Mouse (Mus musculus): Measurements from ENCODE around the gene D7Ertd443e. TPM values are rescaled to one million over a fixed set of nuclear protein-coding genes. Genes with fewer than 3 reads are reported as not detected.

D7Ertd443e gene
- polyA plus RNA-seq, 1 experiment = not detected

GRCm38 (mm10) chr7:134235552-134235951 is 149.9 kb downstream of the D7Ertd443e start:
- H3K4me3 ChIP-seq (replicated peaks) = no peak overlapping the region
- peaks cover 13% of the 10 kb centered on the region for H3K9me3 ChIP-seq
- H3K27me3 ChIP-seq (replicated peaks) = peaks cover 4% of the 10 kb centered on the region
- no peaks in the 10 kb centered on the region for H3K4me1 ChIP-seq
- TF ChIP-seq GATA1 (IDR thresholded peaks at IDR 0.05; ENCODE audit: borderline replicate concordance, low read length) (no peak), FLI1 (IDR thresholded peaks at IDR 0.05; ENCODE audit: low read length) (no peak)
- no peaks in the 10 kb centered on the region for H3K36me3 ChIP-seq (replicated peaks; ENCODE audit: low read length)

DNA sequence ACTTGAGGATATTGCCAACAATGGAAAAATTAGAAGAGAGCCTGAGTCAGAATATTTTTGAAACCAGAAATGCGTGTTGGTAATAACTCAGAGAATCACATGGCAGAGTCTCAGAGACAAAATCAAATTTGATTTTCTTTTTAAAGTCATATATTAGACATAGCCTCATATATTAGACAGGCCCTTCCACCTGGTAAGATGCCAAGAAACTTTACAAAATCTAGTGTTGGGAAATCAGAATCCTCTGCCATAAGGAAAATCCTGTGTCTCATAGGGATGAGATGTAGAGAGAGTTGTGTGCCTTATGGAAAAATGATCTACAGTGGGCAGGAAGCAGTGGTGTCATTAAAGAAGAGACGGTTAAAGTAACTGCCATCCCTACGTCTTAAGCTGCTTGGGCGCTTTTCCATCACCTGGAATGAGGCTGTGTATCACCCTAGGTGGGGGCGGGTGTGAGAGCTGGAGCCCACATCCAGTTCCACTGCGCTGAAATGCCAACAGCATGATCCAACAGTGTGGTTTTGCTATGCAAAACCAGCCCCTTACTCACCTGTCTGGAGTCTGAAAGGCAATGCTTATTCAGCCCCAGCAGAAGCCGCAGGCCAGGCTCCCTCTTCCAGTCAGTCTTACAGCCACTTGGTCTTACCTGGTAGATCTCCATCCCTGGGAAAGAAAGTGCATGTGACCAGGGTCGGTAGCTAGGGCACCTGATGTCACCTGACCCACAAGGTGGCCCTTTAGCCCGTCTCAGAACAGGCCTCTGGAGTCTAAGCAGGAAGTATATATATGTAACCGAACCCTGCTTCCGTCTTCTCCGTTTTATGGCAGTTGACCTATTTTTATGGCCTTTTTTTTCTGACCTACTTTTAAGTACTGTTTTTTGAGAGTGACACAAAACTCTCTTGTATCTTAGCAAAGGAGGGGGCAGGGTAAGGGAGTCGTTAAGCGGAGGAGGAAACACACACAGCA is 153.8 kb downstream of the D7Ertd443e start, which contains the start of gene Adam12:
Gene Adam12, minus strand, starts transcription at position 769 of the 969 bp plus-strand sequence.
- no peaks in the 10 kb centered on the region for H3K9me3 ChIP-seq
- H3K4me1 ChIP-seq = no peaks in the 10 kb centered on the region
- no peak for TF ChIP-seq FLI1 (IDR thresholded peaks at IDR 0.05; ENCODE audit: low read length)
- TF ChIP-seq GATA1 (IDR thresholded peaks at IDR 0.05; ENCODE audit: borderline replicate concordance, low read length) = no peak

GRCm38 (mm10) chr7:134230708-134231107 is 154.8 kb downstream of the D7Ertd443e start:
- TF ChIP-seq GATA1 (IDR thresholded peaks at IDR 0.05; ENCODE audit: borderline replicate concordance, low read length) = no peak
- no peak for TF ChIP-seq FLI1 (IDR thresholded peaks at IDR 0.05; ENCODE audit: low read length)
- H3K36me3 ChIP-seq (replicated peaks; ENCODE audit: low read length) = no peaks in the 10 kb centered on the region
- H3K4me3 ChIP-seq (replicated peaks) = no peak overlapping the region
- H3K27me3 ChIP-seq (replicated peaks) = peaks cover 16% of the 10 kb centered on the region
- H3K9me3 ChIP-seq = no peaks in the 10 kb centered on the region
- H3K4me1 ChIP-seq = no peaks in the 10 kb centered on the region

More for the DNA sequence above, 153.8 kb downstream of the D7Ertd443e start, which contains the start of gene Adam12:
- peaks cover 9% of the 10 kb centered on the region for H3K27me3 ChIP-seq (replicated peaks)
- no peak within 1 kb of the TSS for H3K4me3 ChIP-seq (replicated peaks)
- no peaks in the 10 kb centered on the region for H3K36me3 ChIP-seq (replicated peaks; ENCODE audit: low read length)

- H3K4me1 ChIP-seq = no peaks in the 10 kb centered on the region
- no peaks in the 10 kb centered on the region for H3K36me3 ChIP-seq (replicated peaks; ENCODE audit: low read length)
- H3K9me3 ChIP-seq = no peaks in the 10 kb centered on the region
- peaks cover 24% of the 10 kb centered on the region for H3K27me3 ChIP-seq (replicated peaks)
- H3K4me3 ChIP-seq (replicated peaks) = no peak overlapping the region
- no peak for TF ChIP-seq GATA1 (IDR thresholded peaks at IDR 0.05; ENCODE audit: borderline replicate concordance, low read length)
- TF ChIP-seq FLI1 (IDR thresholded peaks at IDR 0.05; ENCODE audit: low read length) = no peak
These were observed 155.6 kb downstream of the D7Ertd443e start for GRCm38 (mm10) chr7:134229899-134230298.

- Histone ChIP-seq H3K4me1 (no peaks in the 10 kb centered on the region), H3K27me3 (replicated peaks) (peaks cover 37% of the 10 kb centered on the region), H3K36me3 (replicated peaks; ENCODE audit: low read length) (no peaks in the 10 kb centered on the region), H3K4me3 (replicated peaks) (no peak overlapping the region), H3K9me3 (no peaks in the 10 kb centered on the region)
- TF ChIP-seq FLI1 (IDR thresholded peaks at IDR 0.05; ENCODE audit: low read length) = no peak
- TF ChIP-seq GATA1 (IDR thresholded peaks at IDR 0.05; ENCODE audit: borderline replicate concordance, low read length) = no peak
These were observed 157.5 kb downstream of the D7Ertd443e start for GRCm38 (mm10) chr7:134227773-134228455.

DNA sequence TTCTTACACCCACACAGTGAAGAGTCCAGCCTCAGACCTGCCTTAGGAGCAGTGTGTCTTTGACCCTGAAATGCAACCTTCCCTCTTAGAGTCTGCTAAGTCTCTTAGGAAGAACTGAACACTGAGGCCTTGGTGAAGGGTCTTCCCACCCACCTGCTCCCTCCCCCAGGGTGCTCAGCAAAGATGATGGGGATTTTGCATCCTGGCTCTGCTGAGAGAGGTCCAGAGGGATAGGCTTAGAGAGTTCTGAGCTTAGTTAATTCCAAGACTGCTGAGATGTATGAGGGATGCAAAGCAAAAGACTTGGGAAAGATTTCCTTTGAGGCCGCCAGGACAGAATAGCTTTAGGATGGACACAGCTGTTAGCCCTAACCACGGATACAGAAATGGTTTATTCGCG is 158.4 kb downstream of the D7Ertd443e start:
- TF ChIP-seq FLI1 (IDR thresholded peaks at IDR 0.05; ENCODE audit: low read length) (no peak), GATA1 (IDR thresholded peaks at IDR 0.05; ENCODE audit: borderline replicate concordance, low read length) (no peak)
- Histone ChIP-seq H3K27me3 (replicated peaks) (peaks cover 37% of the 10 kb centered on the region), H3K4me3 (replicated peaks) (no peak overlapping the region), H3K36me3 (replicated peaks; ENCODE audit: low read length) (no peaks in the 10 kb centered on the region), H3K9me3 (no peaks in the 10 kb centered on the region), H3K4me1 (no peaks in the 10 kb centered on the region)

- H3K4me3 ChIP-seq (replicated peaks) = no peak overlapping the region
- H3K9me3 ChIP-seq = no peaks in the 10 kb centered on the region
- peaks cover 33% of the 10 kb centered on the region for H3K27me3 ChIP-seq (replicated peaks)
- H3K4me1 ChIP-seq = no peaks in the 10 kb centered on the region
- no peaks in the 10 kb centered on the region for H3K36me3 ChIP-seq (replicated peaks; ENCODE audit: low read length)
- no peak for TF ChIP-seq GATA1 (IDR thresholded peaks at IDR 0.05; ENCODE audit: borderline replicate concordance, low read length)
- no peak for TF ChIP-seq FLI1 (IDR thresholded peaks at IDR 0.05; ENCODE audit: low read length)
These were observed 159.2 kb downstream of the D7Ertd443e start for GRCm38 (mm10) chr7:134226231-134226630.

DNA sequence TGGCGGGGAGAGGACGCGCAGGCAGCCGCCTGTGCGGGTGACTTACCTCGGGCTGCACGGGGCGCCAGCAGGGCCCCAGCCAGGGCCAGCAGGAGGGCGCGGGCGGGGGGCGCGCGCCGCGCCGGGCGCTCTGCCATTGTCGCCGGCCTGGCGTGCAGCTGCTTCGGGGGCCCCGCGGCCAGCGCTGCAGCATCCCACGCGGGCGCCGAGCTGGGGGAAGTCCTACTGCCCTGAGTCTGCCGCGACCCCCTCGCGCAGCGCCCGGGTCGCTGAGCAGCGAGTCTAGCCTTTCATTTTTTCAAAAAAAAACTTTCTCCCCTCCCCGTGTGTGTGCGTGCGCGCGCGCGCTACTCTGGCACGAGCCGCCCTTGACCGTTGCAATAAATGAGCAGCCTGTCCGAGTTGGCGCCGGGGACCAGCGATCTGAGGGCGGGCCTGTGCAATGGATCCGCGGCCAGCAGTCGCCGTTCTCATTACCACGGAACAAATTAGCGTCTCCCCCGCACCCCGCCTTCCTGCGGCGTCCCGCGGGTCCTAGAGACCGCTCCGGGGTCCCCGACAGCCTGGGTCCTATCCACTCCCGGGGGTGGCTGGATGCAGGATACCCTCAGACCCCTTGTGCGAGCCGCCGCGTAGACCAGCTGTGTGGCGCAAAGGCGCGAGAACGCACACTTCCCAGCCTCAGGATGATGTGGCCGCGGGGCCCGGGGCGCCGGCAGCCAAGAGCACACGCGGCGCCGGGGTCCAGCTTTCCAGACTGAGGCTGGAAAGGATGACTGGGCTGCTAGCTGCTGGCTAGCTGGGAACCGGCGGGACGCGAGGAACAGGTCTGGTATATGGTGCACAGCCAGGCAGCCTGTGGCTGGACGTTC is 160.5 kb downstream of the D7Ertd443e start:
- H3K4me1 ChIP-seq = no peaks in the 10 kb centered on the region
- H3K36me3 ChIP-seq (replicated peaks; ENCODE audit: low read length) = no peaks in the 10 kb centered on the region
- peaks cover 33% of the 10 kb centered on the region for H3K27me3 ChIP-seq (replicated peaks)
- no peaks in the 10 kb centered on the region for H3K9me3 ChIP-seq
- H3K4me3 ChIP-seq (replicated peaks) = no peak overlapping the region
- no peak for TF ChIP-seq FLI1 (IDR thresholded peaks at IDR 0.05; ENCODE audit: low read length)
- TF ChIP-seq GATA1 (IDR thresholded peaks at IDR 0.05; ENCODE audit: borderline replicate concordance, low read length) = no peak

DNA sequence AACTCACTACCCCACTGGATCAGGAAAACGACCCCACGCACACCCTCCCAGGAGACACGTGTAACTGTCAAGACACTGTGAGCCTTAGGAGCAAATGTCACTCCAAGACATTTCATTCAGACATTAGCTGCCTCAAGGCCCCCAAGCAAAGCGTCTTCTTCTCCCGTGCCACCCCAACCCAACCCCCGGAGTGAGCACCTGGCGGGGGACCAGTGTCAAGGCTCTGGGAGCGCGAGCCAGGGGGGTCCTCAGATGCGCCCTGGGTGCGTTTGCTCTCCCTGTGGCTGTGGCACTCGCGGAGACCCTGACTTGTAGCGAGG is 161.1 kb downstream of the D7Ertd443e start:
- no peaks in the 10 kb centered on the region for H3K36me3 ChIP-seq (replicated peaks; ENCODE audit: low read length)
- H3K9me3 ChIP-seq = no peaks in the 10 kb centered on the region

More for the DNA sequence above, 161.1 kb downstream of the D7Ertd443e start:
- peaks cover 33% of the 10 kb centered on the region for H3K27me3 ChIP-seq (replicated peaks)
- H3K4me3 ChIP-seq (replicated peaks) = no peak overlapping the region
- TF ChIP-seq GATA1 (IDR thresholded peaks at IDR 0.05; ENCODE audit: borderline replicate concordance, low read length) (no peak), FLI1 (IDR thresholded peaks at IDR 0.05; ENCODE audit: low read length) (no peak)
- no peaks in the 10 kb centered on the region for H3K4me1 ChIP-seq
